Mouse (Mus musculus) adrenal gland, postnatal 36 days (tissue): ENCODE results near the gene Spint1. TPM values are rescaled to one million over a fixed set of nuclear protein-coding genes. Genes with fewer than 3 reads are reported as not detected.

Experiments used
- DNase-seq, 2 experiments: peaks; one replicate each; pipeline ENCODE4 v3.0.0; 2021; ENCODE audit warnings: mixed read lengths in 1 of 2
- total RNA-seq, 2 experiments: library from RNA; stranded (reverse); gene quantifications; 2 replicates each; pipeline ENCODE4 v1.2.3; 2021

Spint1 gene
- total RNA-seq, 2 experiments from 2014 or later: 3.4 to 3.8 TPM

GRCm38 (mm10) chr2:119293311-119293710 lies 56.1 kb downstream of the Spint1 start:
- DNase-seq: no peak

GRCm38 (mm10) chr2:119293776-119294390 lies 56.7 kb downstream of the Spint1 start:
- no peak for DNase-seq

- no peak for DNase-seq
These were observed 57.2 kb downstream of the Spint1 start for GRCm38 (mm10) chr2:119294411-119294810.

- DNase-seq: no peak
These were observed 59.6 kb downstream of the Spint1 start for GRCm38 (mm10) chr2:119296756-119297155.

GRCm38 (mm10) chr2:119297506-119297905 lies 60.3 kb downstream of the Spint1 start:
- DNase-seq: no peak

GRCm38 (mm10) chr2:119298330-119298729 lies 61.2 kb downstream of the Spint1 start:
- DNase-seq: peak; percentile 70 to 77

- DNase-seq: no peak
These were observed 61.7 kb downstream of the Spint1 start for GRCm38 (mm10) chr2:119298839-119299238.

Other genes with a start within 250 kb of the Spint1 start
- gene Ccdc32, start 208.0 kb upstream of the Spint1 start, total RNA-seq: 10 to 100 TPM; 16.7 to 18.8 TPM
- 1 to 10 TPM; 5.0 to 5.1 TPM for gene Rpusd2, start 202.6 kb upstream of the Spint1 start, total RNA-seq
- gene Knl1, start 190.2 kb upstream of the Spint1 start, total RNA-seq: 1 to 10 TPM; 2.1 to 2.4 TPM
- 1 to 10 TPM; 2.2 to 3.3 TPM for gene Rad51, start 124.6 kb upstream of the Spint1 start, total RNA-seq
- gene Rmdn3, start 80.3 kb upstream of the Spint1 start, total RNA-seq: 10 to 100 TPM; 63.6 to 65.0 TPM
- 10 to 100 TPM; 16.1 to 23.8 TPM for gene Gchfr, start 69.6 kb upstream of the Spint1 start, total RNA-seq
- under 1 TPM; 0.13 TPM for gene Gm14137, start 62.9 kb upstream of the Spint1 start, total RNA-seq
- gene Zfyve19, start 28.7 kb upstream of the Spint1 start, total RNA-seq: 10 to 100 TPM; 30.2 to 30.5 TPM
- 10 to 100 TPM; 14.4 to 14.6 TPM for gene Dnajc17, start 28.6 kb upstream of the Spint1 start, total RNA-seq
- not detected for gene Ppp1r14d, start 7.5 kb upstream of the Spint1 start, total RNA-seq
- gene Rhov, start 33.9 kb downstream of the Spint1 start, total RNA-seq: under 1 TPM; 0.36 to 0.60 TPM
- 10 to 100 TPM; 20.4 to 24.5 TPM for gene Vps18, start 51.4 kb downstream of the Spint1 start, total RNA-seq
- 10 to 100 TPM in 1 of 2 experiments, 1 to 10 TPM in 1; 7.2 to 10.6 TPM for gene Dll4, start 88.4 kb downstream of the Spint1 start, total RNA-seq
- 1 to 10 TPM; 4.6 to 9.3 TPM for gene Chac1, start 113.9 kb downstream of the Spint1 start, total RNA-seq
- 10 to 100 TPM; 20.5 to 22.5 TPM for gene Ino80, start 240.3 kb downstream of the Spint1 start, total RNA-seq